Mouse (Mus musculus): Measurements from ENCODE around the gene M1ap.

DNA sequence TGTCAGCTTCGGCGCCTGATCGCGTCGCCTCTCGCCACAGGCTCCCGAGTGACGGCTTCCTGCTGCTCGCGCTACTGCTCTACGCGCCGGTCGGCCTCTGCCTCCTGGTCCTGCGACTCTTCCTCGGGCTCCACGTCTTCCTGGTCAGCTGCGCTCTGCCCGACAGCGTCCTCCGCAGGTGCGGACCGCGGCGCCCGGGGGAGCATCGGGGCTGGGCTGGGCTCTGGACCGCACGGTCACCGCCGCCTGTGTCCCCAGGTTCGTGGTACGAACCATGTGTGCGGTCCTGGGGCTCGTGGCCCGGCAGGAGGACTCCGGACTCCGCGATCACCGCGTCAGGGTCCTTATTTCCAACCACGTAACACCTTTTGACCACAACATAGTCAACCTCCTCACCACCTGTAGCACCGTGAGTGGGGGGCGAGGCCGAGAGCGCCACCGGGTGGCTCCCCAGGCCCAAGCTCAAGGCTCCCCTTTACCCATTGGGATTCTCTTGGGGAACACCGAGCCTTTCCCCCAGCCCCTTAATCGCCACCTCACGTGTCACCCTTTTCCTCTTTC is 108.2 kb downstream of the M1ap start, which contains the start of gene Htra2:
- TF ChIP-seq CTCF (IDR thresholded peaks at IDR 0.05; ENCODE audit: borderline replicate concordance, insufficient read depth, low read length): peak; percentile 53; the same call in 1 of the 2 replicates
- no peak for TF ChIP-seq POLR2A (IDR thresholded peaks at IDR 0.05; ENCODE audit: low read depth, low read length)

All from embryonic fibroblast, embryonic 13.5 days (primary cell).